Mouse (Mus musculus): Measurements from ENCODE around the gene Cmtr1.
"Not testable (repeated sequence)": the region's sequence is repeated elsewhere in the genome, so short reads cannot be mapped to it uniquely, and the experiment has no call there.

Gene Cmtr1

GRCm38 (mm10) chr17:29705881-29706280, 45.5 kb downstream of the Cmtr1 start:
- in situ Hi-C loops (cut with MboI, MseI): no loop called here

DNA sequence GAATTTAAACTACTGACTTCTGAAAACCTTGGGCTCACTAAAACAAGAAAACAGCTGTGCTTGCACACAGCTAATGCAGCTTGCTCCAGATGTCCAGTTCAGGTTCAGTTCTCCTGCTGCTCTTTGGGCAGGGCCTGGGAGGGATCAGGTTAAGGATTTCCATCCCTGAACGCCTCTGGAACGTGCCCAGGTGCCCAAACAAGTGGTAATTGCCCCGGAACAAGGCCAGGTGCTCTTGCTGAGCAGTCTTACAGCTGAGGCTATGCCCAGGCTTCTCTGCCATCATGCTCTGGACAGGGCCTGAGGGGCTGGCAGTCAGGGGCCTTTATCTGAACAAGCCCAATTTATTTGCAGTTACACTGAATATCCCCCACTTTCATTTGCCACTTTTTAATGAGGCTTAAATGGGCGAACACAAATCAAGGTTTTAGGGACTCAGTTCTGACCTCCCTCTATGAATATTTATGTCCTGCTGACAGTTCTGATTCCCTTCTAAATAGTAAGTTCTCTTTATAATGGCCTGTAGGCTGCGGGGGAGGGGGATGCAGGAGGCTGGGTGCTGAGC, 46.7 kb downstream of the Cmtr1 start:
- in situ Hi-C loops (cut with MboI, MseI): no loop called here

- in situ Hi-C loops (cut with MboI, MseI): no loop called here
Observed at GRCm38 (mm10) chr17:29708783-29709182, 48.4 kb downstream of the Cmtr1 start.

GRCm38 (mm10) chr17:29710562-29711044, 50.2 kb downstream of the Cmtr1 start:
- in situ Hi-C loops (cut with MboI, MseI): no loop called here

DNA sequence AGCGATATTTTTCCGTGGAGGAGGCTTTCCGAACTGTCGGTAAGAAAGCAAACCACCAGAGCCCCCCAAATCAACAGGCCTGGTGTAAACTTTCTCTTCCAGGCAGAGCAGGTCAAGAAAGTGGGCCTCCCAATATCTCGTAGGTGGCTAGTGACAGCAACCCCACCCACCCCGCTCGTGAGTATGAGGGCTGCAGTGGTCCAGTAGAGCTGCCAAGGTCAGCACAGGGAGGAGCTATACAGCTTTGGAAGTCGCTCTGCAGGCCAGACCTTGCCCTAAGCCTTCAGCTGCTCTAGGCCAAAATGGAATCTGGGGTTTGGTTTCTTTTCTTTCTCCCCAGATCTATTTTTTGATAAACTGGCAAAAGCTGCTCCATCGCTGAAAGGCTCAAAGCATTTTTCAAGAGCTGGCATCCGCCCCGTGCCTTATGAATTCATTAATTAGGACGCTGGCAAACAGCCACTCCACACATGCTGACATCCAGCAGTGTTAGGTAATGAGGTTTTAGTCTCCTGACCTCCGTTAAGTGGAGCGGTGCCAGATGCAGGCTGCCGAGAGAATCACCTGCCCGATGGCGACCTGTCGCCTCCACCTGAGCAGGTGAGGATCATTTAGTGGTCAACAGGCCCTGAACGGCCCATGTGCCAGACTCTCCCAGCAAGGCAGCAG, 50.8 kb downstream of the Cmtr1 start:
- in situ Hi-C loops (cut with MboI, MseI): no loop called here

DNA sequence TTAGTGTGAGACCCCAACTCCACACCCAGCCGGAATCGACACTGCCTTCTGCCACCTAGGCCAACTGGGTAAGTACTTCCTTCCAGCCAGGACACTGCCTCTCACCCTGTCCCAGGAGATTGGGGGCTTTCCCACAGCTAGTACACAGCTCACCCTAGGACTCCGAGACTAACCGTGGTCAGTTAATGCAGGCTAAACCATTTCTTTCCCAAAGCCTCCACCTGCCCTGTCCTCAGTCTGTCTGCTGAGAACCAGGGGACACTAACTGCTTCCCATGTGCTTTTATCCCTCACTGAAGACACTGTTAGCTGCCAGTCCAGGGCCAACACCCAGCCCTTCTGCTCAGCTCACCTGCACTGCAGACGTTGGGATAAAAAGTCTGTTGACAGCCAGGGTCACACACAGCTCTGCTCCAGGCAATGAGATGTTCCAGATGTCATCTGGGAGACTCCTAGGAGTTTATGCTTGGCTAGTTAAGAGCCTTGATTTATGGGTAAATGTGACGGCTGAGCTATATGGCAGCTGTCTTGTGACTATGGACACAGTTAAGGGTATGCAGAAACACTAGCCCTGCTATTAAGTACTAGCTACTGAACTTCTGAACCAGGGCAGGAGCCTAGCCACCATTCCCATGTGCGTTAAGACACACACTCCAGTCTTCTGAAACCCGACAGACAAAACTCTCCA, 51.5 kb downstream of the Cmtr1 start:
- in situ Hi-C loops (cut with MboI, MseI): no loop called here

DNA sequence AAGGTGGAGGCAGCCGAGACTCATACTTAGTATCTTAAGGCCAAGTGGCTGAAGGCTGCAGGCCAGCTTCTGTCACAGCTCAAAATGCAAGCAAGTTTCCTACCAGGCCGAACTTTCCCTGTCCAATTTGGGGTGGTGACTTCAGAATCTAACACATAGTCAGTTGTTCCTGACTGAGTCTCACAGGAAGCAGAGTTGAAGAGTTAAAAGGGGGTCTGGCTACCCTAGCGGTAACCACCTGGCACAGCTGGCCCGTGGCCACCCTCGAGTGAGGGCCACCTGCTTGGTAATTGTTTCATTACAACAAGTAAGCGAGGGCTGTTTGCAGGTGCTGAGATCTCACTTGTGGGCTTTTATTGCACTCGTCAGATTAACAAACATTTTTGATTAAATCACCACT, 52.2 kb downstream of the Cmtr1 start:
- in situ Hi-C loops (cut with MboI, MseI): no loop called here

- in situ Hi-C loops (cut with MboI, MseI): not testable (repeated sequence)
Observed at GRCm38 (mm10) chr17:29713734-29714133, 53.3 kb downstream of the Cmtr1 start.

GRCm38 (mm10) chr17:29716732-29717445, 56.5 kb downstream of the Cmtr1 start, which contains the start of gene Ccdc167:
TSS of gene Ccdc167 (minus strand) at chr17:29717044.
- in situ Hi-C loops (cut with MboI, MseI): no loop called here

DNA sequence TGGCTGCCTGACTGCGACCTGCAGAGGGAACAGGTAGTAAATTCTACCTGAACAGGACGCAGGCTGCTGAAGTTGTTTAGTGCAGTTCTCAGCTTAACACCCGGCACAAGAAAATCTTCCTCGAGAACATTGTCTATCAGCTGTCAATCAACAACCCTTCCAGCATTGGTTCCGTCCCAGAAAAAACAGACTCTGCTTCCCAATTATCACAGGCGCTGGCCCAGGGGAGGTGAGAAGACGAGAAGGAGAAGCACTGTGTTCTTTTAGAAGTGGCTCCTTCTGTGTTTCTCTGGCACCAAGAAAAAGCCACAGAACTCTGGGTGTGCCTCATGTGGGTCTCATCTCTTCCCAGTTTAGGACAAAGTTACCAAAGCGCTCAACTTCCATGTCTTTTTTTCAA, 58.3 kb downstream of the Cmtr1 start:
- in situ Hi-C loops (cut with MboI, MseI): no loop called here

DNA sequence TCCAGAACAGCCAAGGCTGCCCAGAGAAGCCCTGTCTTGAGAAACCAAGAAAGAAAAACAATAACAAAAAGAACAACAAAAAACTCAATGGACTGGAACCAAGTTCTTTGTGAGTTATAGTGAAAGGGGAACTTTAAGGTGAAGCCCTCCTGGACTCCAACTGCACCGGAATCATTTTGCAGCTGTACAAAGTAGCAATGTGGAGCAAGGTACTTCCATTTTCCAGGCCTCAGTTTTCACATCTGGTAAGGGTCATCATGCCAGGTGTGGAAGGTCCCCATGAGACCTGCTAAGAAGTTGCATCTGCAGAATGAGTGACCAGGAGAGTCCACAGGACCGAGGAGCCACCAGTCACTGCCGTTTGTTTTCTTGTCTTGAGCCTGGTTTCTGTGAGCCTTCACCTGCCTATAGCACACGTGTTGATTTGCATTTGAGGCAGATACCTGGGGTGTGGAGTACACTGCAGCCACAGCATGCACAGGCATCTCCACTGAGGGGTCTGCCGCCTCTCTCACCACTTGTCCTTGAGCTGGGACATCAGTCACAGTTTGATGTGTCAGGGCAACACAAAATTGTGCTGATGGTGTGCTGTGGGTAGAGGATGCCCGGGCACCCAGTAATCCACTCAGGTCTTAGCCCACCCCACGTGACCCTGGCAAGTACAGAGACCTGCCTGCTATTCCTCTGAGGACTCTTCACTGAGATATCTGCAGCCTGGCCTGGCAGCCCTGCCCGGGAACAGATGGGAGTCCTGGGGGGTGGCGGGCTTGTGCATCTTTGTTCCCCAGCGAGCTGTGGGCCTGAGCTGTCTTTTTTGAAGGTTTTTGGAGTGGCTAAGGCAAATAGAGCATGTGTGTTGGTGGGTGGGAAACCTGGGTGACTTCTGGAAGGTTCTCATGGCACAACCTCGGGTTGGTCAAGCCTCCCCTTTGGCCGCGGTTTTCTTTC, 59.5 kb downstream of the Cmtr1 start:
- in situ Hi-C loops (cut with MboI, MseI): no loop called here

DNA sequence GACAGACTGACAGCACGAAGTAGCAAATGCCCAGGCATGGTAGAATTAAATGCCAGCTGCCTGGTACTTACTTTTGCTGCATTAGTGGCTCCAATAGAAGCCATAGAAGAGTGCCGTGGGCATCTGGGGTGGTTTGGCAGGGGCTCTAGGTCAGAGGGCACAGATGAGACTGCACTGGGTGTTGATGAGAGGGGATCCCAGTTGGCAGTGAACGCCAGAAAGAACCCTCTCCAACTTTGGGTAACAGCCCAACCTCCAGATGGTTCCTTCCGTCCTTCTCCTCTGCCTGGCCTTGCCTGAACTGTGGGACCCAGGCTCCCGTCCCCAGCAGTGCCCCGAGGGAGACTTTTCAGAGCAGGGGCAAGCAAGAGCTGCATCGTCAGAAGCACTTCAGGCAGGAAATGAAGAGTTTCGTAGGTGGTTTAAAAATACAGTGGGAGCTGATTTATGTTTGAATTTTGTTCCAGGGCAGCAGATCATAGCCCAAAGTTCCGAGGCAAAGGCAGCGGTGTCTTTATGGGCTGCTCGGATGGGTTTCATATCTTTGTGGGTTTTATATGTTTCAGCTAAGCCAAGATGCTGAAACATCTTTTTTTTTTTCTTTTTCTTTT, 60.5 kb downstream of the Cmtr1 start:
- in situ Hi-C loops (cut with MboI, MseI): no loop called here

DNA sequence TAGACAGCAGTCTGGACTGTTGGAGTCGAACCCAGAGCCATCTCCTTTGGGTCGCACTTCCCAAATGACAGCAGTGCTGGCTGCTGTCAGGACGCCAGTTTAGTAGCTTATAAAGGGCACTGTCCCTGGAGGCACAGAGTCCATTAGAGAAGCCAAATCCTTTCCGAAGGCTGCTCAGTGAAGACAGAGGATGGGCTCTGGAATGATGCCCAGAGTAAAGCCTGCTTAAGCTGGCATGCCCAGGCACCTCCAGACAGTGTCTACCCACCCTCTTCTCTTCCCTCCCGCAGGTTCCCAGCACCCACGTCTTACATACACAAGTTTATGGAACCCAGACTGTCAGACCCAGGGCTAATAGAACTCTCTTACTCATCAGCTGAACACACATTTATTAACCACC, 64.2 kb downstream of the Cmtr1 start:
- in situ Hi-C loops (cut with MboI, MseI): no loop called here

DNA sequence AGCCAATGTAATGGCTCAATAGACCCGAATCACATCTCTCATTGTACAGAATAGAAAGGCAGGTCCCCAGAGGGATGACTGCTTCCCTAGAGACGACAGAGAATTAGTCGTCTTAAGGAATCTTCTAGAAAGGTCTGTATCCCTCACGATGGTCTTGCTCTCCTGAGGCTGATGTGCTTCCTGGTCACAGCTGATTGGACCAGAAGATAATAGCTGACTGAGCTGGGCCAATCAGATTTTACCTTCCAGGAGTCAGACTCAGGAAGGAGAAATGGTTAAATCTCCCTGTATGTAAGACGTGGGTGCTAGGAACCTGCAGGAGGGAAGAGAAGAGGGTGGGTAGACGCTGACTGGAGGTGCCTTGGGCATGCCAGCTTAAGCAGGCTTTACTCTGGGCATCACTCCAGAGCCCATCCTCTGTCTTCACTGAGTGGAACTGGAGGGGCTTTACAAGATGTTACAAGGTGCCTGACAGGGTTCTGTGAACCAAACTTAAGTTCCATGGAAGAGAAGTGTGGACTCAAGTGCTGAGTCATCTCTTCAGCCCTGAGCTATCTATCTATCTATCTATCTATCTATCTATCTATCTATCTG, 64.7 kb downstream of the Cmtr1 start:
- in situ Hi-C loops (cut with MboI, MseI): no loop called here

DNA sequence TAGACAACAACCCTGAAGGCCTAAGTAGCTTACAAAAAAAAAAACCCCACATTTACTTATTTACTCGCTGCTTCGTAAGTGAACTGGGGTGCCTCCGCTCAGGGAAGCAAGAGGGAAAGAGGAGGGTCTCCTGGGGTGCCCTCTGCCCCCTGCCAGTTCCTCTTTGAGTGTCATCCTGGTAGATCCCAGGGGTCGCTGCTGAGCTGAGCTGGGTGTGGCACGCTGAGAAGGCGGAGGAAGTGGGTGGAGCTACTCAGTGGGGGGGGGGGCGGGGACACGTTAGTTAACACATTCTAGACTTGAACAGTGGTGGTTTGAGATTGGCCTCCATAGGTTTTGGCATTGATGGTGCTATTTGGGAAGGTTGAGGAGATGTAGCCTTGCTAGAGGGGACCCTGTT, 67.7 kb downstream of the Cmtr1 start:
- in situ Hi-C loops (cut with MboI, MseI): no loop called here

GRCm38 (mm10) chr17:29730510-29731265, 70.3 kb downstream of the Cmtr1 start:
- in situ Hi-C loops (cut with MboI, MseI): no loop called here

DNA sequence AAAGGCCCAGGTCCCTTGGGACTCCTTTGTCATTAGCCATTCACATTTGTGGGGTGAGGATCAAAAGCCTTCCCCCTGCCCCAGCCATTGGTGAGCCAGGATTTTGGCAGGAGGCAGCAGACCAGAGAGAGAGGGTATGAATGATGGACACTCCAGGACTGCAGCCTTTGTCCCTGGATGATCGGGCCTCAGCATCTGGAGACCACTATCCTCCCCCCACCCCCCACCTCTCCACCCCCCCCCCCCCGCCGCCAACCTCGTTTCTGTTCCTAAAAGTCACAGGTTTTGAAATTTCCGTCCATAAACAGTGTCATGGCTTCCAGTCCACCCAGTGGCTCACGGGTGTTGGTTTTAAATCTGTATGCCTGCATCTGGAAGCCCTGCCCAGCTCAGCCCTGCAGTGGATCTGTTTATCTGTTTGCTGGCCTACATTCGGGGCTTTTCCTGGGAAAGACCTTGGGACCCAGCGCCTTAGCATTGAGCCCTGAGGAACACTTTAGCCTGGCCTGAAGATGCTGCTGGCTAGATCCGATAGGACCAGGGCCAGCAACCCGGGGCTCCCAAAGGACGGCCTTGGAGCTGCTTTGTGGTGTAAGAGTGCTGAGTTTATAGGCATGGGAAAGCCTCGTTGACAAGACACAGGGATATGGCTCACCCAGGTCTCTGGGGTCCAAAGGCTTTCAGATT, 71.0 kb downstream of the Cmtr1 start:
- in situ Hi-C loops (cut with MboI, MseI): no loop called here

DNA sequence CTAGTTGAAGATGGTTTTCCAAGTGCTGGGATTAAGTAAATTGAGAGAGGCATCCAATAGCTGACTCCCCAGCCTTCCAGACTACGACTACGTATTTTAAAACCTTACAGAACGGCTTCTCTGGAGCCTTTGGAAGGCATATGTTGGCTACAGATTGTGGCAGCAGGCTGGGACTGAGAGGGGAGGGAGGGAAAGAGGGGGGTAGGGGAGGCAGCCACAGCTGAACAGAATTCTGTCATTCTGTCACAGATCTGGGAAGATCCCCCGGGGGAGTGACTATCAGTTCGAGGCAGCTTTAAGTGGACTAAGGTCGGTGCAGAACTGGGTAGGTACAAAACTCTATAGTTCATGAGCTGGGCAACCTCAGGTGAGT, 71.5 kb downstream of the Cmtr1 start:
- in situ Hi-C loops (cut with MboI, MseI): no loop called here

DNA sequence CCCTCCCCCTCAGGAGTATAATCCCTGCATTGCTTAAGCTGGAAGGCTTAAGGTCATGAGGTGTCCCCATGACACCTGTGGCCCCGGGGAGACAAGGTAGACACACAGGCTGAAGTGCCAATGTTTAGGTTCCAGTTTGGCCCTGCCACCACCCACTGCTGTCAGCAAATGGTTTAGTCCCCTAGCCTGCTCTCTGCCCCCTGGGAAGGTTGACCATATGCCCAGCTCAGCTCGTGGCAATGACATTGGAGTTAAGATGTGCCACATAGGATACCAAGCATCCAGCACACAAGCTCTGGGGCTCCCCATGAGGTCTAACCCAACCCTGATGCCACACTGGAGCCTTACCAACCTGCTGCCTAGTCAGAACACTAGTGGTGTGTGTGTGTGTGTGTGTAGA, 72.1 kb downstream of the Cmtr1 start:
- in situ Hi-C loops (cut with MboI, MseI): no loop called here

Data from T-helper 1 cell (primary cell).